Mouse (Mus musculus): ENCODE measurements around the gene Zdhhc25. TPM values are rescaled to one million over a fixed set of nuclear protein-coding genes. Genes with fewer than 3 reads are reported as not detected.

Zdhhc25 gene
- not detected for total RNA-seq (2021)
- long read RNA-seq, experiment 1: 0 reads
- long read RNA-seq, experiment 2: 0 reads

- no peak for DNase-seq
- intact Hi-C loops (cut with DNase I): no loop called here
Observed at GRCm38 (mm10) chr15:88600002-88600401, at the start of gene Zdhhc25. TSS of gene Zdhhc25 (plus strand) at chr15:88600302.

GRCm38 (mm10) chr15:88552852-88553251, 47.2 kb upstream of the Zdhhc25 start:
- DNase-seq: no peak
- intact Hi-C loops (cut with DNase I): no loop called here

GRCm38 (mm10) chr15:88555476-88555875, 44.6 kb upstream of the Zdhhc25 start:
- no peak for DNase-seq
- intact Hi-C loops (cut with DNase I): no loop called here

- DNase-seq: no peak
Observed at GRCm38 (mm10) chr15:88560637-88561036, 39.5 kb upstream of the Zdhhc25 start.

GRCm38 (mm10) chr15:88561058-88561730, 38.9 kb upstream of the Zdhhc25 start:
- intact Hi-C loops (cut with DNase I): no loop called here
- DNase-seq: no peak

More at GRCm38 (mm10) chr15:88560637-88561036, 39.5 kb upstream of the Zdhhc25 start:
- intact Hi-C loops (cut with DNase I): no loop called here

GRCm38 (mm10) chr15:88565307-88565706, 34.8 kb upstream of the Zdhhc25 start:
- no peak for DNase-seq
- intact Hi-C loops (cut with DNase I): no loop called here

- no peak for DNase-seq
- intact Hi-C loops (cut with DNase I): no loop called here
Observed at GRCm38 (mm10) chr15:88565806-88566205, 34.3 kb upstream of the Zdhhc25 start.

GRCm38 (mm10) chr15:88570697-88571096, 29.4 kb upstream of the Zdhhc25 start:
- intact Hi-C loops (cut with DNase I): no loop called here
- DNase-seq: no peak

- DNase-seq: no peak
- intact Hi-C loops (cut with DNase I): no loop called here
Observed at GRCm38 (mm10) chr15:88579461-88579860, 20.6 kb upstream of the Zdhhc25 start.

GRCm38 (mm10) chr15:88602496-88602895, 2.4 kb downstream of the Zdhhc25 start:
- DNase-seq: no peak
- intact Hi-C loops (cut with DNase I): no loop called here

GRCm38 (mm10) chr15:88603091-88603732, 3.1 kb downstream of the Zdhhc25 start:
- intact Hi-C loops (cut with DNase I): no loop called here
- DNase-seq: no peak

GRCm38 (mm10) chr15:88603733-88604119, 3.6 kb downstream of the Zdhhc25 start:
- DNase-seq: no peak
- intact Hi-C loops (cut with DNase I): no loop called here

GRCm38 (mm10) chr15:88604669-88605414, 4.7 kb downstream of the Zdhhc25 start:
- intact Hi-C loops (cut with DNase I): no loop called here
- DNase-seq: no peak

GRCm38 (mm10) chr15:88605415-88605785, 5.3 kb downstream of the Zdhhc25 start:
- DNase-seq: no peak
- intact Hi-C loops (cut with DNase I): no loop called here

GRCm38 (mm10) chr15:88617125-88617524, 17.0 kb downstream of the Zdhhc25 start:
- intact Hi-C loops (cut with DNase I): no loop called here

GRCm38 (mm10) chr15:88618008-88618773, 18.1 kb downstream of the Zdhhc25 start:
- intact Hi-C loops (cut with DNase I): no loop called here
- DNase-seq: no peak

More at GRCm38 (mm10) chr15:88617125-88617524, 17.0 kb downstream of the Zdhhc25 start:
- no peak for DNase-seq

GRCm38 (mm10) chr15:88620017-88620416, 19.9 kb downstream of the Zdhhc25 start:
- no peak for DNase-seq
- intact Hi-C loops (cut with DNase I): no loop called here

- intact Hi-C loops (cut with DNase I): no loop called here
- no peak for DNase-seq
Observed at GRCm38 (mm10) chr15:88623891-88624290, 23.8 kb downstream of the Zdhhc25 start.

- intact Hi-C loops (cut with DNase I): no loop called here
- DNase-seq: no peak
Observed at GRCm38 (mm10) chr15:88624874-88625277, 24.8 kb downstream of the Zdhhc25 start.

- intact Hi-C loops (cut with DNase I): no loop called here
Observed at GRCm38 (mm10) chr15:88625303-88626066, 25.4 kb downstream of the Zdhhc25 start.

More at GRCm38 (mm10) chr15:88625303-88626066, 25.4 kb downstream of the Zdhhc25 start:
- no peak for DNase-seq

Measured in gastrocnemius, postnatal 36 days (tissue).